Mouse (Mus musculus) heart, embryonic 11.5 days (tissue): Measurements from ENCODE around the gene Trak1. TPM values are rescaled to one million over a fixed set of nuclear protein-coding genes. Genes with fewer than 3 reads are reported as not detected.
A peak's percentile ranks its signal among the peaks of the same experiment; 100 is the strongest.
"Not testable (repeated sequence)": the region's sequence is repeated elsewhere in the genome, so short reads cannot be mapped to it uniquely, and the experiment has no call there.

ENCODE experiments used
- ATAC-seq: fragments of 200-750 bp; cut with Nextera tagmentation; replicated peaks from 2 replicates; pipeline ENCODE4 v1.8.0; 2017; ENCODE audit warnings: moderate library complexity; ENCODE audit not compliant: insufficient number of reproducible peaks, low FRiP score, low TSS enrichment
- H3K27ac ChIP-seq: fragments of 300-500 bp; sonication (generic); 2 replicates; pipeline ENCODE4 v1.5.1; 2014; ENCODE audit warnings: mild to moderate bottlenecking, low read depth, low read length
- H3K27me3 ChIP-seq: fragments of 300-500 bp; sonication (generic); 2 replicates; pipeline ENCODE4 v1.6.1; 2014; ENCODE audit warnings: mild to moderate bottlenecking, low read length, mixed read lengths; ENCODE audit not compliant: control insufficient read depth, insufficient read depth
- H3K36me3 ChIP-seq: fragments of 300-500 bp; sonication (generic); 2 replicates; pipeline ENCODE4 v1.6.1; 2014; ENCODE audit warnings: mild to moderate bottlenecking, low read length, moderate library complexity, mixed read lengths; ENCODE audit not compliant: control insufficient read depth, insufficient read depth
- H3K4me1 ChIP-seq: fragments of 300-500 bp; sonication (generic); 2 replicates; pipeline ENCODE4 v1.6.1; 2014; ENCODE audit warnings: low read length; ENCODE audit not compliant: control insufficient read depth, insufficient read depth
- H3K4me2 ChIP-seq: fragments of 300-500 bp; sonication (generic); 2 replicates; pipeline ENCODE4 v1.6.1; 2014; ENCODE audit warnings: mild to moderate bottlenecking, moderate library complexity
- H3K4me3 ChIP-seq: fragments of 300-500 bp; sonication (generic); 2 replicates; pipeline ENCODE4 v1.5.1; 2014; ENCODE audit warnings: low read depth, low read length
- H3K9ac ChIP-seq: fragments of 300-500 bp; sonication (generic); 2 replicates; pipeline ENCODE4 v1.6.1; 2014; ENCODE audit warnings: mild to moderate bottlenecking, low read depth, low read length, moderate library complexity
- H3K9me3 ChIP-seq: fragments of 300-500 bp; sonication (generic); replicated peaks from 2 replicates; pipeline ENCODE4 v1.6.1; 2016; ENCODE audit warnings: low read length; ENCODE audit not compliant: control insufficient read depth
- WGBS: fragments of 180-500 bp; shearing (Covaris S2); extraction: QIAGEN DNeasy Blood & Tissue Kit; methylation state at CpG from one replicate; pipeline ENCODE4 v1.1.7; 2014; ENCODE audit not compliant: insufficient replicate concordance; 5-methylcytosine and 5-hydroxymethylcytosine counted together
- polyA plus RNA-seq: library from polyadenylated mRNA; unstranded; fragments of >200 nt; fragmentation: Nextera tagmentation; extraction: Ambion mirVana; gene quantifications from 2 replicates; pipeline ENCODE4 v1.2.1, GENCODE M21; 2014

The Trak1 gene
- polyA plus RNA-seq, 1 experiment from 2014 or later: 21.3 TPM

- no peak for ATAC-seq
- peaks cover 14% of the 10 kb centered on the region for H3K36me3 ChIP-seq
- WGBS: 90% methylated on average over 13 of the region's 13 CpGs
Observed at GRCm38 (mm10) chr9:121446431-121446831, 149.1 kb downstream of the Trak1 start.

GRCm38 (mm10) chr9:121452342-121452942 lies 155.1 kb downstream of the Trak1 start:
- ATAC-seq, H3K9ac ChIP-seq, H3K27me3 ChIP-seq, H3K9me3 ChIP-seq, H3K4me1 ChIP-seq, H3K4me3 ChIP-seq: not testable (repeated sequence)
- WGBS: 35% methylated on average over 9 of the region's 9 CpGs
- H3K4me2 ChIP-seq: 0 out of 2 replicates have a peak overlapping the region, but pooled peaks have one; percentile 3
- 0 out of 2 replicates have a peak overlapping the region, but pooled peaks have one; percentile 47 for H3K27ac ChIP-seq
- peaks cover 16% of the 10 kb centered on the region for H3K36me3 ChIP-seq

More at GRCm38 (mm10) chr9:121446431-121446831, 149.1 kb downstream of the Trak1 start:
- Histone ChIP-seq H3K4me1 (no peaks in the 10 kb centered on the region), H3K9ac (no peak overlapping the region), H3K27me3 (no peaks in the 10 kb centered on the region), H3K9me3 (no peaks in the 10 kb centered on the region), H3K27ac (no peak overlapping the region), H3K4me3 (no peak overlapping the region), H3K4me2 (no peak overlapping the region)

GRCm38 (mm10) chr9:121454891-121455290 lies 157.6 kb downstream of the Trak1 start:
- Histone ChIP-seq H3K4me2 (no peak overlapping the region), H3K4me1 (0 out of 2 replicates have a peak, but pooled peaks cover 3% of the 10 kb centered on the region), H3K9ac (no peak overlapping the region), H3K9me3 (no peaks in the 10 kb centered on the region), H3K27ac (no peak overlapping the region), H3K36me3 (0 out of 2 replicates have a peak, but pooled peaks cover 4% of the 10 kb centered on the region), H3K4me3 (no peak overlapping the region), H3K27me3 (no peaks in the 10 kb centered on the region)
- 83% methylated on average over 3 of the region's 3 CpGs for WGBS
- no peak for ATAC-seq

- WGBS: 72% methylated on average over 13 of the region's 13 CpGs
- H3K4me2 ChIP-seq: no peak overlapping the region
- H3K4me3 ChIP-seq: no peak overlapping the region
- H3K27ac ChIP-seq: no peak overlapping the region
- H3K9ac ChIP-seq: no peak overlapping the region
- peaks cover 7% of the 10 kb centered on the region for H3K36me3 ChIP-seq
- H3K4me1 ChIP-seq: 0 out of 2 replicates have a peak, but pooled peaks cover 3% of the 10 kb centered on the region
- no peak for ATAC-seq
- no peaks in the 10 kb centered on the region for H3K9me3 ChIP-seq
- no peaks in the 10 kb centered on the region for H3K27me3 ChIP-seq
Observed at GRCm38 (mm10) chr9:121456739-121457515, 159.6 kb downstream of the Trak1 start.

- no peak overlapping the region for H3K9ac ChIP-seq
- no peaks in the 10 kb centered on the region for H3K27me3 ChIP-seq
- no peak overlapping the region for H3K4me3 ChIP-seq
- peaks cover 4% of the 10 kb centered on the region for H3K36me3 ChIP-seq
- no peaks in the 10 kb centered on the region for H3K4me1 ChIP-seq
- H3K9me3 ChIP-seq: no peaks in the 10 kb centered on the region
- no peak for ATAC-seq
- no peak overlapping the region for H3K27ac ChIP-seq
- 33% methylated on average over 8 of the region's 8 CpGs for WGBS
- H3K4me2 ChIP-seq: no peak overlapping the region
Observed at GRCm38 (mm10) chr9:121458466-121458865, 161.2 kb downstream of the Trak1 start.

GRCm38 (mm10) chr9:121459950-121460349 lies 162.6 kb downstream of the Trak1 start:
- 70% methylated on average over 2 of the region's 2 CpGs for WGBS
- peaks cover 3% of the 10 kb centered on the region for H3K36me3 ChIP-seq
- no peaks in the 10 kb centered on the region for H3K9me3 ChIP-seq
- no peak overlapping the region for H3K9ac ChIP-seq
- H3K4me1 ChIP-seq: no peaks in the 10 kb centered on the region
- H3K27ac ChIP-seq: no peak overlapping the region
- H3K4me2 ChIP-seq: no peak overlapping the region
- no peak for ATAC-seq
- no peak overlapping the region for H3K4me3 ChIP-seq
- H3K27me3 ChIP-seq: no peaks in the 10 kb centered on the region

- Histone ChIP-seq H3K4me2 (no peak overlapping the region), H3K27me3 (no peaks in the 10 kb centered on the region), H3K4me3 (no peak overlapping the region), H3K4me1 (no peaks in the 10 kb centered on the region), H3K9me3 (no peaks in the 10 kb centered on the region), H3K27ac (no peak overlapping the region), H3K36me3 (peaks cover 3% of the 10 kb centered on the region), H3K9ac (no peak overlapping the region)
- ATAC-seq: no peak
- WGBS: 60% methylated on average over 16 of the region's 16 CpGs
Observed at GRCm38 (mm10) chr9:121460527-121460926, 163.2 kb downstream of the Trak1 start.

- no peak overlapping the region for H3K27ac ChIP-seq
- H3K27me3 ChIP-seq: no peaks in the 10 kb centered on the region
- no peak for ATAC-seq
- no peaks in the 10 kb centered on the region for H3K9me3 ChIP-seq
- H3K4me3 ChIP-seq: no peak overlapping the region
- 78% methylated on average over 11 of the region's 11 CpGs for WGBS
- H3K36me3 ChIP-seq: peaks cover 3% of the 10 kb centered on the region; the same call in 1 of the 2 replicates
- H3K9ac ChIP-seq: no peak overlapping the region
- H3K4me2 ChIP-seq: no peak overlapping the region
- no peaks in the 10 kb centered on the region for H3K4me1 ChIP-seq
Observed at GRCm38 (mm10) chr9:121467460-121467859, 170.2 kb downstream of the Trak1 start.
